In genomic region chr4:54932668-54933067, GRCm38 (mm10) we compare ENCODE assay signal across 23 mouse cellular contexts. TPM values are rescaled to one million over a fixed set of nuclear protein-coding genes. Genes with fewer than 3 reads are reported as not detected.
A peak's percentile ranks its signal among the peaks of the same experiment; 100 is the strongest.
DNase-seq lines count a peak whose midpoint lies in the region; ATAC-seq and TF ChIP-seq lines count a peak whose summit lies in the region.
"Had no signal": no experiment of that assay in that cellular context is flagged by ENCODE, and none has a peak within 500 bp of the region (broad histone marks: within the 10 kb centered on the region; RNA-seq: fewer than 3 reads in every experiment).

No protein-coding gene starts in this region.

- no peaks in the 10 kb centered on the region for H3K36me3 ChIP-seq in C2C12 (ENCODE audit: control insufficient read depth, insufficient read depth)
- no peaks in the 10 kb centered on the region for H3K36me3 ChIP-seq in ES-Bruce4 (ENCODE audit: control insufficient read depth, insufficient read depth, low read length, poor library complexity, severe bottlenecking)
- H3K36me3 ChIP-seq in kidney, embryonic 14.5 days (ENCODE audit: control insufficient read depth, insufficient read depth, low read length) = no peaks in the 10 kb centered on the region
- H3K36me3 ChIP-seq: embryonic facial prominence, embryonic 10.5 days; embryonic facial prominence, embryonic 12.5 days; forebrain, embryonic 15.5 days had no signal

- peak overlapping the region; percentile 72; the same call in 1 of the 2 replicates for H3K27ac ChIP-seq in ES-Bruce4 (ENCODE audit: insufficient read depth, low read length)
- no peak overlapping the region for H3K27ac ChIP-seq in kidney, embryonic 14.5 days (ENCODE audit: low read depth, low read length)
- H3K27ac ChIP-seq: embryonic facial prominence, embryonic 10.5 days; embryonic facial prominence, embryonic 12.5 days; forebrain, embryonic 13.5 days; forebrain, embryonic 15.5 days had no signal

- TF ChIP-seq CTCF in C2C12 (IDR thresholded peaks at IDR 0.05; ENCODE audit: control insufficient read depth, insufficient read depth, insufficient read length) = no peak
- TF ChIP-seq CTCF in ES-Bruce4 (IDR thresholded peaks at IDR 0.05; ENCODE audit: low read depth, low read length) = no peak

- no peak for TF ChIP-seq POLR2A in ES-Bruce4 (IDR thresholded peaks at IDR 0.05; ENCODE audit: insufficient read depth, low read length)

- H3K9ac ChIP-seq in ES-Bruce4 (ENCODE audit: low read depth, poor library complexity, severe bottlenecking) = no peak overlapping the region
- H3K9ac ChIP-seq in kidney, embryonic 14.5 days (ENCODE audit: low read depth, low read length) = no peak overlapping the region
- H3K9ac ChIP-seq: embryonic facial prominence, embryonic 12.5 days; forebrain, embryonic 13.5 days; forebrain, embryonic 15.5 days; forebrain, postnatal 0 days had no signal

- H3K27me3 ChIP-seq in C2C12 (ENCODE audit: control insufficient read depth, insufficient read depth, insufficient read length) = no peaks in the 10 kb centered on the region
- no peaks in the 10 kb centered on the region for H3K27me3 ChIP-seq in ES-Bruce4 (ENCODE audit: control insufficient read depth, insufficient read depth, low read length, poor library complexity, severe bottlenecking)
- no peaks in the 10 kb centered on the region for H3K27me3 ChIP-seq in kidney, embryonic 14.5 days (ENCODE audit: control insufficient read depth, insufficient read depth, low read length)
- H3K27me3 ChIP-seq: CH12.LX; embryonic facial prominence, embryonic 12.5 days; forebrain, embryonic 13.5 days; forebrain, embryonic 15.5 days had no signal

- DNase-seq in MN1 (ENCODE audit: low spot score) = peak; percentile 46
- peak; percentile 40 for DNase-seq in R1 (ENCODE audit: low read depth, low spot score)
- no peak for DNase-seq in frontal cortex, postnatal 36 days (ENCODE audit: low spot score in 2 of 2)
- DNase-seq in cerebellum, adult 11-12 months = no peak
- DNase-seq in thymus, postnatal 25 days = no peak
- DNase-seq: adrenal gland, adult 2 months; adrenal gland, postnatal 10 days; adrenal gland, postnatal 25 days; B cell, adult 2 months; cerebellum, adult 11 months; cerebellum, adult 2 months; cerebellum, adult 9-10 months; cerebellum, postnatal 10 days; cerebellum, postnatal 25 days; forebrain, postnatal 0 days had no signal

- H3K4me2 ChIP-seq in kidney, embryonic 14.5 days (replicated peaks; ENCODE audit: low read depth, low read length) = no peak overlapping the region
- H3K4me2 ChIP-seq: embryonic facial prominence, embryonic 12.5 days; forebrain, embryonic 13.5 days; forebrain, embryonic 15.5 days had no signal

- 30% methylated on average over 2 of the region's 2 CpGs for whole genome bisulfite sequencing in kidney, embryonic 14.5 days

- H3K4me3 ChIP-seq in C2C12 (ENCODE audit: insufficient read depth, poor library complexity, severe bottlenecking) (no peak overlapping the region), ES-Bruce4 (ENCODE audit: low read depth, low read length) (no peak overlapping the region)
- no peak overlapping the region for H3K4me3 ChIP-seq in kidney, embryonic 14.5 days (ENCODE audit: low read length)
- H3K4me3 ChIP-seq: embryonic facial prominence, embryonic 10.5 days; embryonic facial prominence, embryonic 12.5 days; forebrain, embryonic 13.5 days; forebrain, embryonic 15.5 days had no signal

- H3K79me2 ChIP-seq in C2C12 (ENCODE audit: control insufficient read depth, insufficient read depth) = no peaks in the 10 kb centered on the region

- H3K4me1 ChIP-seq in ES-Bruce4 (ENCODE audit: control insufficient read depth, insufficient read depth, low read length) = peaks cover 3% of the 10 kb centered on the region
- H3K4me1 ChIP-seq in kidney, embryonic 14.5 days (ENCODE audit: control insufficient read depth, insufficient read depth, low read length) = no peaks in the 10 kb centered on the region
- H3K4me1 ChIP-seq: embryonic facial prominence, embryonic 10.5 days; embryonic facial prominence, embryonic 12.5 days; forebrain, embryonic 13.5 days; forebrain, embryonic 15.5 days had no signal

- H3K79me3 ChIP-seq in C2C12 (ENCODE audit: low read depth) = no peaks in the 10 kb centered on the region

- no peak for ATAC-seq in kidney, embryonic 14.5 days (ENCODE audit: low FRiP score, low TSS enrichment)
- ATAC-seq: forebrain, embryonic 13.5 days; forebrain, embryonic 15.5 days; forebrain, postnatal 0 days had no signal

- peak; percentile 73 for TF ChIP-seq EP300 in ES-Bruce4 (IDR thresholded peaks at IDR 0.05; ENCODE audit: insufficient read depth, low read depth, low read length)

- no peak overlapping the region for H3ac ChIP-seq in C2C12 (ENCODE audit: control insufficient read depth, insufficient read length, low read depth)

- no peaks in the 10 kb centered on the region for H3K9me3 ChIP-seq in ES-Bruce4 (replicated peaks; ENCODE audit: control insufficient read depth, insufficient read depth, low read length, poor library complexity, severe bottlenecking)
- H3K9me3 ChIP-seq in kidney, embryonic 14.5 days (ENCODE audit: control insufficient read depth, low read length) = no peaks in the 10 kb centered on the region
- H3K9me3 ChIP-seq: embryonic facial prominence, embryonic 10.5 days; embryonic facial prominence, embryonic 12.5 days; forebrain, embryonic 13.5 days; forebrain, embryonic 15.5 days had no signal

TF ChIP-seq in C2C12, 6 proteins besides CTCF, POLR2A, EP300 and RAD21:
- TF ChIP-seq MYOG (IDR thresholded peaks at IDR 0.05; ENCODE audit: control insufficient read depth, extremely low read depth, insufficient read length) (no peak), MYOD1 (IDR thresholded peaks at IDR 0.05; ENCODE audit: control insufficient read depth, insufficient read length, low read depth) (peak; percentile 91), USF1 (IDR thresholded peaks at IDR 0.05; ENCODE audit: low read depth) (no peak)

RNA-seq across cellular contexts. Expression of gene Zfp462, which starts 12.2 kb away (rescaled TPM):
- polyA plus RNA-seq in C2C12 (2012; fragmentation: generic; extraction: Trizol) (6.3 TPM), ES-Bruce4 (2011; ENCODE audit: insufficient read depth, insufficient read length, low read depth, missing spikeins) (124 and 134 TPM in 2 replicates)
- polyA plus RNA-seq in kidney, embryonic 14.5 days (2014; fragmentation: Nextera tagmentation; extraction: Ambion mirVana) = 6.2 and 10.0 TPM in 2 replicates

Comparison
In these comparisons a context has a peak if more than half of its experiments do, and no peak if none do; other contexts are left out.
1. DNase-seq: peak in MN1 (single experiment) and R1 (single experiment); none in frontal cortex, postnatal 36 days (0 of 2), cerebellum, adult 11-12 months (single experiment) and thymus, postnatal 25 days (single experiment).
2. RNA of gene Zfp462, which starts 12.2 kb away (polyA plus RNA-seq): 124 to 134 TPM in ES-Bruce4; 6.2 to 10.0 TPM in kidney, embryonic 14.5 days and 6.3 TPM in C2C12 (single experiment); every median in the first group is over 10 times any median in the second.